ENCODE assay signal across 25 mouse cellular contexts in genomic region chr2:134914091-134914550, GRCm38 (mm10).
DNase-seq lines count a peak whose midpoint lies in the region; ATAC-seq and TF ChIP-seq lines count a peak whose summit lies in the region.
"Had no signal": no experiment of that assay in that cellular context is flagged by ENCODE, and none has a peak within 500 bp of the region (broad histone marks: within the 10 kb centered on the region; RNA-seq: fewer than 3 reads in every experiment).

No protein-coding gene starts in this region.

- WGBS in forebrain, embryonic 16.5 days, result 50% methylated on average over 2 of the region's 2 CpGs
- 90% methylated on average over 2 of the region's 2 CpGs for WGBS in forebrain, embryonic 12.5 days
- WGBS in lung, adult 2 months, result 84% methylated on average over 2 of the region's 2 CpGs

- intact Hi-C loops in left cerebral cortex, adult 2 months (cut with DNase I), result loop anchor here (2.0 to 5.0 kb wide), 2 partner anchors 67 to 127 kb away; partner anchors contain the start of gene Plcb1
- intact Hi-C loops in left cerebral cortex, postnatal 10 days (cut with DNase I), result no loop called here

- no peak for TF ChIP-seq CTCF in left cerebral cortex, adult 2 months (IDR thresholded peaks at IDR 0.05)
- TF ChIP-seq CTCF in lung, adult 2 months (IDR thresholded peaks at IDR 0.05; ENCODE audit: insufficient read depth, low read length), result no peak

- H3K4me1 ChIP-seq in forebrain, embryonic 16.5 days (replicated peaks; ENCODE audit: control insufficient read depth, insufficient read depth, low read length), result peaks cover 23% of the 10 kb centered on the region
- H3K4me1 ChIP-seq in forebrain, embryonic 12.5 days, result 0 out of 2 replicates have a peak, but pooled peaks cover 7% of the 10 kb centered on the region
- peaks cover 8% of the 10 kb centered on the region; the same call in 1 of the 2 replicates for H3K4me1 ChIP-seq in lung, adult 2 months (ENCODE audit: control insufficient read depth, insufficient read depth, low read length)
- H3K4me1 ChIP-seq: embryonic facial prominence, embryonic 10.5 days; embryonic facial prominence, embryonic 15.5 days; liver, embryonic 15.5 days; lung, embryonic 15.5 days; midbrain, embryonic 10.5 days had no signal

- DNase-seq in kidney, adult 18-20 months, result peak; percentile 32
- no peak for DNase-seq in kidney, postnatal 4 days
- DNase-seq in left cerebral cortex, adult 2 months (ENCODE audit: extremely low spot score in 1 of 2, low spot score in 2 of 2), result no peak
- no peak for DNase-seq in left cerebral cortex, postnatal 10 days (ENCODE audit: extremely low spot score in 1 of 2, low spot score in 2 of 2)
- DNase-seq in lung, adult 2 months, result no peak
- DNase-seq: adrenal gland, postnatal 10 days; cerebellum, adult 11 months; cerebellum, adult 9-11 months; gastrocnemius, postnatal 10 days; heart, postnatal 14 days; right cerebral cortex, postnatal 4 days; thymus, adult 2 months; thymus, postnatal 36 days had no signal

- H3K9me3 ChIP-seq in forebrain, embryonic 16.5 days (ENCODE audit: control insufficient read depth, low read length), result no peaks in the 10 kb centered on the region
- no peaks in the 10 kb centered on the region for H3K9me3 ChIP-seq in forebrain, embryonic 12.5 days
- H3K9me3 ChIP-seq: embryonic facial prominence, embryonic 10.5 days; embryonic facial prominence, embryonic 15.5 days; limb, embryonic 12.5 days; liver, embryonic 15.5 days; lung, embryonic 15.5 days; midbrain, embryonic 10.5 days; neural tube, embryonic 12.5 days had no signal

- H3K27ac ChIP-seq in forebrain, embryonic 16.5 days (ENCODE audit: low read length), result peak overlapping the region; percentile 45; the same call in 1 of the 2 replicates
- H3K27ac ChIP-seq in forebrain, embryonic 12.5 days, result no peak overlapping the region
- H3K27ac ChIP-seq in left cerebral cortex, adult 2 months, result peak overlapping the region; percentile 61
- H3K27ac ChIP-seq: embryonic facial prominence, embryonic 10.5 days; embryonic facial prominence, embryonic 15.5 days; limb, embryonic 12.5 days; liver, embryonic 15.5 days; lung, embryonic 15.5 days; midbrain, embryonic 10.5 days; neural tube, embryonic 12.5 days had no signal

- H3K4me3 ChIP-seq in forebrain, embryonic 16.5 days (replicated peaks; ENCODE audit: low read length), result no peak overlapping the region
- H3K4me3 ChIP-seq in forebrain, embryonic 12.5 days (replicated peaks), result no peak overlapping the region
- H3K4me3 ChIP-seq in left cerebral cortex, adult 2 months, result no peak overlapping the region
- H3K4me3 ChIP-seq in lung, adult 2 months (replicated peaks; ENCODE audit: extremely low read depth, low read depth, low read length), result no peak overlapping the region
- H3K4me3 ChIP-seq: embryonic facial prominence, embryonic 10.5 days; embryonic facial prominence, embryonic 15.5 days; limb, embryonic 12.5 days; liver, embryonic 15.5 days; lung, embryonic 15.5 days; midbrain, embryonic 10.5 days; myocyte; neural tube, embryonic 12.5 days had no signal

- peak; percentile 70 for ATAC-seq in forebrain, embryonic 16.5 days
- ATAC-seq in forebrain, embryonic 12.5 days (ENCODE audit: low FRiP score), result no peak
- ATAC-seq: hindbrain, embryonic 16.5 days; Patski had no signal

- no peak overlapping the region for H3K4me2 ChIP-seq in forebrain, embryonic 16.5 days (ENCODE audit: low read length)
- H3K4me2 ChIP-seq in forebrain, embryonic 12.5 days, result no peak overlapping the region
- H3K4me2 ChIP-seq: embryonic facial prominence, embryonic 15.5 days; limb, embryonic 12.5 days; liver, embryonic 15.5 days; lung, embryonic 15.5 days; neural tube, embryonic 12.5 days had no signal

- no peaks in the 10 kb centered on the region for H3K36me3 ChIP-seq in forebrain, embryonic 16.5 days (ENCODE audit: control insufficient read depth, insufficient read depth)
- H3K36me3 ChIP-seq in forebrain, embryonic 12.5 days (replicated peaks), result no peaks in the 10 kb centered on the region
- H3K36me3 ChIP-seq: embryonic facial prominence, embryonic 10.5 days; embryonic facial prominence, embryonic 15.5 days; limb, embryonic 12.5 days; liver, embryonic 15.5 days; lung, embryonic 15.5 days; midbrain, embryonic 10.5 days; neural tube, embryonic 12.5 days had no signal

- H3K27me3 ChIP-seq in forebrain, embryonic 16.5 days (replicated peaks; ENCODE audit: control insufficient read depth, insufficient read depth, low read length), result no peaks in the 10 kb centered on the region
- no peaks in the 10 kb centered on the region for H3K27me3 ChIP-seq in forebrain, embryonic 12.5 days
- H3K27me3 ChIP-seq: embryonic facial prominence, embryonic 15.5 days; limb, embryonic 12.5 days; liver, embryonic 15.5 days; lung, embryonic 15.5 days; neural tube, embryonic 12.5 days had no signal

- H3K9ac ChIP-seq in forebrain, embryonic 16.5 days (replicated peaks; ENCODE audit: low read depth, low read length), result no peak overlapping the region
- H3K9ac ChIP-seq in forebrain, embryonic 12.5 days, result no peak overlapping the region
- H3K9ac ChIP-seq: embryonic facial prominence, embryonic 15.5 days; limb, embryonic 12.5 days; liver, embryonic 15.5 days; lung, embryonic 15.5 days; neural tube, embryonic 12.5 days had no signal

- TF ChIP-seq POLR2A in lung, adult 2 months (IDR thresholded peaks at IDR 0.05; ENCODE audit: borderline replicate concordance, extremely low read depth, low read depth, low read length), result no peak
